Mouse (Mus musculus) erythroid progenitor cell, adult 5-6 weeks (primary cell): ENCODE results near the gene Nxt2. TPM values are rescaled to one million over a fixed set of nuclear protein-coding genes. Genes with fewer than 3 reads are reported as not detected.
"Not testable (repeated sequence)": the region's sequence is repeated elsewhere in the genome, so short reads cannot be mapped to it uniquely, and the experiment has no call there.

Experiments used
- ATAC-seq: replicated peaks from 2 replicates; pipeline ENCODE4 v1.8.0; 2016; ENCODE audit warnings: moderate number of reproducible peaks, mild to moderate bottlenecking, moderate TSS enrichment, inconsistent platforms; ENCODE audit not compliant: poor library complexity, low FRiP score, severe bottlenecking
- total RNA-seq, 2 experiments: library from RNA; stranded (forward) in 1 of 2; stranded (reverse) in 1 of 2; fragments of 150-400 nt in 1 of 2; fragments of 186-747, 209-891 nt in 1 of 2; gene quantifications; 2 replicates each; pipeline versions ENCODE4 v1.2.3 to v1.2.4; 2015 to 2017; ENCODE audit warnings: low replicate concordance in 2 of 2

Gene Nxt2
- total RNA-seq (2015; ENCODE audit: low replicate concordance), result 8.6 and 13.0 TPM in 2 replicates
- 5.6 and 7.9 TPM in 2 replicates for total RNA-seq (2017; ENCODE audit: low replicate concordance)

- no peak for ATAC-seq
These were observed at the start of gene Nxt2 for GRCm38 (mm10) chrX:142226542-142226941. Gene Nxt2, plus strand, starts transcription at chrX:142226770.

- ATAC-seq, result no peak
These were observed 49.6 kb upstream of the Nxt2 start for GRCm38 (mm10) chrX:142176981-142177380.

- no peak for ATAC-seq
These were observed 44.5 kb upstream of the Nxt2 start for GRCm38 (mm10) chrX:142182026-142182425.

GRCm38 (mm10) chrX:142189023-142189703 lies 37.4 kb upstream of the Nxt2 start:
- ATAC-seq, result no peak

- ATAC-seq, result no peak
These were observed 36.2 kb upstream of the Nxt2 start for GRCm38 (mm10) chrX:142190355-142190754.

GRCm38 (mm10) chrX:142194420-142194819 lies 32.1 kb upstream of the Nxt2 start:
- no peak for ATAC-seq

- ATAC-seq, result no peak
These were observed 31.0 kb upstream of the Nxt2 start for GRCm38 (mm10) chrX:142195551-142195950.

GRCm38 (mm10) chrX:142196831-142197230 lies 29.7 kb upstream of the Nxt2 start, which contains the start of gene Gucy2f:
Gene Gucy2f, minus strand, starts transcription at chrX:142196931.
- ATAC-seq, result no peak

GRCm38 (mm10) chrX:142200295-142200694 lies 26.3 kb upstream of the Nxt2 start:
- ATAC-seq, result no peak

GRCm38 (mm10) chrX:142227398-142228054 lies 956 bp downstream of the Nxt2 start:
- ATAC-seq, result peak; percentile 69

GRCm38 (mm10) chrX:142228055-142228768 lies 1.6 kb downstream of the Nxt2 start:
- ATAC-seq, result peak; percentile 100

GRCm38 (mm10) chrX:142228769-142229158 lies 2.2 kb downstream of the Nxt2 start:
- no peak for ATAC-seq

- ATAC-seq, result not testable (repeated sequence)
These were observed 9.6 kb downstream of the Nxt2 start for GRCm38 (mm10) chrX:142236146-142236545.

GRCm38 (mm10) chrX:142237101-142237500 lies 10.5 kb downstream of the Nxt2 start:
- no peak for ATAC-seq

GRCm38 (mm10) chrX:142245682-142246327 lies 19.2 kb downstream of the Nxt2 start:
- no peak for ATAC-seq

GRCm38 (mm10) chrX:142250008-142250736 lies 23.6 kb downstream of the Nxt2 start:
- ATAC-seq, result no peak

- ATAC-seq, result no peak
These were observed 49.5 kb downstream of the Nxt2 start for GRCm38 (mm10) chrX:142276031-142276430.

GRCm38 (mm10) chrX:142276573-142276972 lies 50.0 kb downstream of the Nxt2 start:
- ATAC-seq, result no peak

GRCm38 (mm10) chrX:142285905-142286304 lies 59.3 kb downstream of the Nxt2 start:
- ATAC-seq, result no peak
